Mouse (Mus musculus): ENCODE results near the gene Zkscan5. TPM values are rescaled to one million over a fixed set of nuclear protein-coding genes. Genes with fewer than 3 reads are reported as not detected.

Gene Zkscan5
- total RNA-seq, 2 experiments from 2014 or later: 7.8 to 8.2 TPM

Other genes with a start within 250 kb of the Zkscan5 start
- 10 to 100 TPM; 11.0 to 13.1 TPM for gene Smurf1, start 238.7 kb upstream of the Zkscan5 start, total RNA-seq (2021)
- gene Gm4871, start 171.8 kb upstream of the Zkscan5 start, total RNA-seq (2021): not detected
- not detected for gene 1700018F24Rik, start 161.6 kb upstream of the Zkscan5 start, total RNA-seq (2021)
- 10 to 100 TPM; 32.9 to 38.3 TPM for gene Arpc1a, start 120.7 kb upstream of the Zkscan5 start, total RNA-seq (2021)
- not detected for gene Kpna7, start 120.5 kb upstream of the Zkscan5 start, total RNA-seq (2021)
- gene Arpc1b, start 90.3 kb upstream of the Zkscan5 start, total RNA-seq (2021): 10 to 100 TPM; 58.6 to 66.5 TPM
- 10 to 100 TPM; 55.4 to 58.5 TPM for gene Pdap1, start 64.3 kb upstream of the Zkscan5 start, total RNA-seq (2021)
- gene Bud31, start 64.2 kb upstream of the Zkscan5 start, total RNA-seq (2021): 10 to 100 TPM; 59.0 to 59.8 TPM
- 1 to 10 TPM; 9.7 to 9.8 TPM for gene Ptcd1, start 37.5 kb upstream of the Zkscan5 start, total RNA-seq (2021)
- gene Cpsf4, start 37.3 kb upstream of the Zkscan5 start, total RNA-seq (2021): 1 to 10 TPM; 7.1 to 8.8 TPM
- 100 to 1,000 TPM; 553 to 667 TPM for gene Atp5j2, start 12.5 kb upstream of the Zkscan5 start, total RNA-seq (2021)
- 1 to 10 TPM; 7.5 to 8.1 TPM for gene Zkscan14, start 2.7 kb upstream of the Zkscan5 start, total RNA-seq (2021)
- gene Zfp655, start 27.2 kb downstream of the Zkscan5 start, total RNA-seq (2021): 10 to 100 TPM; 11.1 to 13.4 TPM
- 1 to 10 TPM; 8.0 to 8.8 TPM for gene Zscan25, start 75.9 kb downstream of the Zkscan5 start, total RNA-seq (2021)
- gene Cyp3a57, start 140.7 kb downstream of the Zkscan5 start, total RNA-seq (2021): not detected